Mouse (Mus musculus): ENCODE results near the gene Cast. TPM values are rescaled to one million over a fixed set of nuclear protein-coding genes. Genes with fewer than 3 reads are reported as not detected.

The Cast gene
- 172 TPM for polyA plus RNA-seq (2014; fragmentation: Illumina TruSeq; extraction: RNeasy Lipid Tissue Mini Kit (QIAGEN cat#74804); ENCODE audit: low replicate concordance)

DNA sequence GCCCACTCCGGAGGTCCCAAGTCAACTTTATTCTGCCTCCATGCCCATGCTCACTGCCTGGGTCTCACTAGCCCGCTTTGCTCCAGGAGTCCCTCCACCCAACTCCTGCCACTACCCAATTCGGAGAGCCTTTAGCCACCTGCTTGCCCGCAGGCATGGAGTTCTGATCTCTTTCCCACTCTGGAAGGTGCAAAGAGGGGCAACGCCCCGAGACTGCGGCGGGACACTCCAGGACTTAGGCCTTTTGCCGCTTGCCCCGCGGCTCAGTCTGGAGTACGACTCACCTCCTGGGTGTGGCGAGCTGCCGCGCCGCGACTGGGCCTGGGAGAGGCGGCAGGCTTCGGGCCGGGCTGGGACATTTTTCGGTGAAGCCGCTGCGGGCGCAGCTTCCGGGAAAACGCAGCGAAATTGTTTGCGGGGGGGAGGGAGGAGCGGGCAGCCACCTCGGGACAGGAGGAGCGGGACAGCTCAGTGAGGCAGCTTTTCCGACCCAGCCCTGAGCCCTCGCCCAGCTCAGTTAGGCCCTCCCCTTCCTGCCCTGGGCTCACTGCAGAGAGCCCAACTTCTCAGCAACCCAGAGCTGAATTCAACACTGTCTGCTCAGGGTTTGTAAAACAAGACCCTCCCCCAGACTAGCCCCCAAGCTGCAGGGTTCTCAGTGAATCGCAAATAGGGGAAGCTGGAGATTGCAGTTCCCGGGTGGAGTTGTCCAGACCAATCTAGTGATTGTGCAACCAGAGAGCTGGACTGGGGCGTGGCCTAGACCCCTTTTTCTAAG is at the start of gene Cast:
Gene Cast, minus strand, starts transcription at position 659 of the 778 bp plus-strand sequence.

Other genes starting within 250 kb of the Cast start
- 316 TPM for gene Erap1, start 169.2 kb downstream of the Cast start, polyA plus RNA-seq (2014; fragmentation: Illumina TruSeq; extraction: RNeasy Lipid Tissue Mini Kit (QIAGEN cat#74804); ENCODE audit: low replicate concordance)